Mouse (Mus musculus): Measurements from ENCODE around the gene St6gal1.

GRCm38 (mm10) chr16:23231168-23231567, 6.6 kb downstream of the St6gal1 start:
- TF ChIP-seq CTCF (IDR thresholded peaks at IDR 0.05; ENCODE audit: low read depth) (no peak), EP300 (IDR thresholded peaks at IDR 0.05; ENCODE audit: low read depth) (no peak)
